Mouse (Mus musculus): ENCODE results near the gene Opa1. TPM values are rescaled to one million over a fixed set of nuclear protein-coding genes. Genes with fewer than 3 reads are reported as not detected.

Opa1 gene
- polyA plus RNA-seq, 1 experiment from 2014 or later = 38.9 TPM

DNA sequence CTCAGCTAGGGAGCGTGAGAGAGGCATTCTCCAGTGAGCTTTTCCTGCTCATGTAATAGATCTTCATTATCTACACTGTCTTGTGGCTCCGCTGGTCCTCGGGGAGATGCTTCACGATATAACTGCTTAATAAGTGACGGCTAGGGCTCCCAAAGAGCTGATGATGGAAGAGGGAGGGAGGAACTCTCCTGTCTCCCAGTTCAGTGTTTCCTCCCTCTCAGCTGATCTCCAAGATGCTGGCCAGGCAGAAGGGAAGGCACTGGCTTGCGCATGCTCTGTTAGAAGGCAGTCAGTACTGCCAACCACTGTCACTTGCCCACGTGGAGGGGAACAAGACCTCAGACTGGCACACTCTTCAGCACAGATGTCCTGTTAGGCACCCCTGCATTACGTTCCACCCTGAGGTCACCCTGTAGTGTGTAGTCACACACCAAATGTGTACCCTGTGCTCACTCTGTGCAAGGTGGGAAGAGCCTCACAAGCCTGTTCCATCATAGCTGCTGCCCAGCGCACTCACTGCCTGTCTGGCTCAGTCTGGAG, 115.4 kb downstream of the Opa1 start:
- H3K9ac ChIP-seq = no peak overlapping the region
- H3K4me1 ChIP-seq = peaks cover 12% of the 10 kb centered on the region
- H3K36me3 ChIP-seq = no peaks in the 10 kb centered on the region
- no peak overlapping the region for H3K27ac ChIP-seq
- WGBS = 81% methylated on average over 9 of the region's 9 CpGs
- no peak overlapping the region for H3K4me3 ChIP-seq
- H3K9me3 ChIP-seq = peaks cover 7% of the 10 kb centered on the region; the same call in 1 of the 2 replicates
- no peak for ATAC-seq (ENCODE audit: insufficient number of reproducible peaks, insufficient read depth, low FRiP score, low TSS enrichment)
- H3K4me2 ChIP-seq (replicated peaks) = no peak overlapping the region
- H3K27me3 ChIP-seq = no peaks in the 10 kb centered on the region

Other genes with a start within 250 kb of the Opa1 start
- 0.04 and 0.05 TPM in 2 replicates for gene Atp13a5, start 200.6 kb upstream of the Opa1 start, polyA plus RNA-seq (2016; fragmentation: Nextera tagmentation; extraction: Ambion mirVana)
- gene Atp13a4, start 34.5 kb upstream of the Opa1 start, polyA plus RNA-seq (2016; fragmentation: Nextera tagmentation; extraction: Ambion mirVana) = 0.14 TPM in 1 of 2 replicates, not detected in the other